Mouse (Mus musculus) intestine, embryonic 16.5 days (tissue): ENCODE measurements around the gene Tmppe. TPM values are rescaled to one million over a fixed set of nuclear protein-coding genes. Genes with fewer than 3 reads are reported as not detected.
"Not testable (repeated sequence)": the region's sequence is repeated elsewhere in the genome, so short reads cannot be mapped to it uniquely, and the experiment has no call there.

ENCODE experiments used
- ATAC-seq: fragments of 200-750 bp; cut with Nextera tagmentation; 2 replicates; pipeline ENCODE4 v1.8.0; 2017; ENCODE audit warnings: moderate TSS enrichment, moderate library complexity
- H3K27ac ChIP-seq: fragments of 300-500 bp; sonication (generic); 2 replicates; pipeline ENCODE4 v1.5.1; 2014; ENCODE audit warnings: mild to moderate bottlenecking, low read length
- H3K27me3 ChIP-seq: fragments of 300-500 bp; sonication (generic); replicated peaks from 2 replicates; pipeline ENCODE4 v1.6.1; 2014; ENCODE audit warnings: low read length, control low read depth, mixed read lengths; ENCODE audit not compliant: control insufficient read depth, insufficient read depth
- H3K36me3 ChIP-seq: fragments of 300-500 bp; sonication (generic); 2 replicates; pipeline ENCODE4 v1.6.1; 2014; ENCODE audit warnings: low read length, control low read depth; ENCODE audit not compliant: control insufficient read depth, insufficient read depth
- H3K4me1 ChIP-seq: fragments of 300-500 bp; sonication (generic); 2 replicates; pipeline ENCODE4 v1.6.1; 2014; ENCODE audit warnings: low read length, control low read depth, mixed read lengths; ENCODE audit not compliant: control insufficient read depth, insufficient read depth
- H3K4me2 ChIP-seq: fragments of 300-500 bp; sonication (generic); 2 replicates; pipeline ENCODE4 v1.6.1; 2014; ENCODE audit warnings: low read depth, low read length, control low read depth
- H3K4me3 ChIP-seq: fragments of 300-500 bp; sonication (generic); 2 replicates; pipeline ENCODE4 v1.5.1; 2014; ENCODE audit warnings: mild to moderate bottlenecking, low read length
- H3K9ac ChIP-seq: fragments of 300-500 bp; sonication (generic); 2 replicates; pipeline ENCODE4 v1.6.1; 2014; ENCODE audit warnings: low read depth, low read length
- H3K9me3 ChIP-seq: fragments of 300-500 bp; sonication (generic); 2 replicates; pipeline ENCODE4 v1.6.1; 2016; ENCODE audit warnings: low read length, control low read depth; ENCODE audit not compliant: control insufficient read depth
- WGBS: fragments of 180-500 bp; shearing (Covaris S2); extraction: QIAGEN DNeasy Blood & Tissue Kit; methylation state at CpG from one replicate; pipeline ENCODE4 v1.1.7; 2014; 5-methylcytosine and 5-hydroxymethylcytosine counted together
- polyA plus RNA-seq: library from polyadenylated mRNA; unstranded; fragments of >200 nt; fragmentation: Nextera tagmentation; extraction: Ambion mirVana; gene quantifications from 2 replicates; pipeline ENCODE4 v1.2.1, GENCODE M21; 2015

Gene Tmppe
- 31.2 and 40.7 TPM in 2 replicates for polyA plus RNA-seq

DNA sequence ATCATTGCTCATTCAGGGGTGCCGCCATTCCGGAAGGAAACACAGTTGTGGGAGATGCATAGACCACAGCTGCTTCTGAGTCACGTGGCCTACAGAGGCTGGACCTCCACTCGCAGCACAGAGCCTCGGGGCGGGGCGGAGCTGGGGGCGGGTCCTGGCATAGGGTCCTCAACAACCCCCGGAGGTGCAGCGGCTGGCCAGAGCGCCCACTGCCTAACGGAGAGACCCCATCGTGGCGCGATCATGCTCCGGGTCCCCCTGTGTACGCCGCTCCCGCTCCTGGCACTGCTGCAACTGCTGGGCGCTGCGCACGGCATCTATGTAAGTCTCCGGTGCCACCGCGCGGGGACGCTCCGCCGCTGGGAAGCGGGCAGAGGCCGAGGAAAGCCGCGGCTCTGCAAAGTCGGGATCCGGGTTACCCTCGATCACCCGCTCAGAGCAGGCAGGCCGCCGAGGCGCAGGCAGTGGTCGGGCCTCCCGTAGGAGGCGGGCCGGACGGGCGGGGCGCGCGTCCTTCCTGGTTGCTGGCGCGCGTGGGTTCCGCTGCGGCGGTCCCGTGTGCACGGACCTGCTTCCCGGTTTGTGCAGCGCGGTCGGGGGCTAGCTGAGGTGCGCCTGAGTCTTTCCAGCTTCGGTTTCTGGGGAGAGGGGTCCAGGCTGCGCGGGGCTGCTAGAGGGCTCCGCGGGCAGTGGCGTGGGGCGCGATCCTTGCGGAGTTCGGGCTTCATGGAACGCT is at the start of gene Tmppe, which contains the start of gene Glb1:
Gene Tmppe, plus strand, starts transcription at position 157 of the 736 bp plus-strand sequence.
Gene Glb1, plus strand, starts transcription at position 128 of the 736 bp plus-strand sequence.
- Histone ChIP-seq H3K27ac (peak within 1 kb of the TSS; percentile 94), H3K4me3 (peak within 1 kb of the TSS; percentile 70), H3K4me1 (peaks cover 5% of the 10 kb centered on the region), H3K9me3 (0 out of 2 replicates have a peak, but pooled peaks cover 6% of the 10 kb centered on the region), H3K4me2 (peak within 1 kb of the TSS; percentile 70), H3K9ac (peak within 1 kb of the TSS; percentile 98), H3K36me3 (peaks cover 24% of the 10 kb centered on the region), H3K27me3 (no peaks in the 10 kb centered on the region)
- ATAC-seq, result peak; percentile 96
- under 1% methylated on average over 73 of the region's 73 CpGs for WGBS

DNA sequence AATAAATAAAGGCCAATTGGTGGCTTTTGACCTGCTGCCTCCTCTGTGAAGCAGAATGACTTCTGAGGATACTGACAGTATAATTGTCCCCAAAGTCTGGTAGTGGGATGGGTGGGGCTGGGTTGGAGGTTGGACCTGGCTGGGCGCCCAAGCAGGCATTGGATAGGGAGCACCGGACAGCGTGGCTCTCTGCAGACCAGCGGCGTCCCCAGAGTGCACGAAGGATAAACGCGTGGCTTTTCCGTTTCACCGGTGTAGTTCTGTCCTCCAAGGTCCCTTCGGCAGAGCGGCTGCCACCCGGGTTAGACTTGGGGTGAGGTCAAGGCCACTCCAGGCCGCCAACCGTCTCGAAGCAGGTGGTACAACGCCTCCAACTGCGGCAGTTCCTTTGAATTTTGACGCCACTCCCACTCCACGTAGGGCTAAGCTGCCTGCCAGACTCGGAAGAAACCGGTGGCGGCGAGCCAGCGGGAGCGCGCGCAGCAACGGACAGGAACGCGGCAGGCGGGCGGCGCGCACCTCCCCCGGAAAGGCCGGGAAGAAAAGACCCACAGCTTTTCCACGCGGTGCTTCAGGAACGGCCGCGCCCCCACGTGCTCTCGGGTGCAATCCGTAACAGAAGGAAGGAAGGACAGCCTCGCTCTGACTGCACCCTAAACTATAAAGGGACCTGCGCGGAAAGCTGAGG is 33.0 kb upstream of the Tmppe start:
- H3K36me3 ChIP-seq, result no peaks in the 10 kb centered on the region
- H3K4me1 ChIP-seq, result no peaks in the 10 kb centered on the region
- H3K9ac ChIP-seq, result peak overlapping the region; percentile 79
- WGBS, result 0% methylated on average over 48 of the region's 48 CpGs
- H3K4me3 ChIP-seq, result peak overlapping the region; percentile 56
- H3K4me2 ChIP-seq, result peak overlapping the region; percentile 93
- H3K27ac ChIP-seq, result peak overlapping the region; percentile 48
- no peaks in the 10 kb centered on the region for H3K27me3 ChIP-seq
- H3K9me3 ChIP-seq, result no peaks in the 10 kb centered on the region
- ATAC-seq, result peak; percentile 86

DNA sequence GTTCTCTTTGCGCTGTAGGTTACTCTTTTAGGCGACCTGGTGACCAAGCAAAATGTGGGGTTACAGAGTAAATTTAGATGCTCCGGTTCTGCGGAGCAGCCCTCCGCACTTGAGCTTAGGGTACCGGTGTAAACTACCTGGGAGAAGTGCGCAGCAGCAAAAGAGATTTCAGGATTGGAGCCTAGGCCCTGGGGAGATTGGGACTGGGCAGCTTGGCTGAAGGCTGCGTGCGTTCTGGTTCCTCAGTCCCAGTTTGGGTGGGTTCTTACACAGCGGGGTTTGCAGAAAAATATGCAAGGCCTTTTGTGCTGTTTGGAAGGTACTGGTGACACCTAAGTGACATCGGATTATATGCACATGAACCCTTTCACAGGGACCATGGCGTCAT is 32.4 kb upstream of the Tmppe start:
- H3K27ac ChIP-seq, result peak overlapping the region; percentile 48; the same call in 1 of the 2 replicates
- ATAC-seq, result peak; percentile 16
- H3K4me1 ChIP-seq, result no peaks in the 10 kb centered on the region
- no peaks in the 10 kb centered on the region for H3K27me3 ChIP-seq
- no peaks in the 10 kb centered on the region for H3K9me3 ChIP-seq
- 16% methylated on average over 12 of the region's 12 CpGs for WGBS
- no peaks in the 10 kb centered on the region for H3K36me3 ChIP-seq
- H3K4me3 ChIP-seq, result peak overlapping the region; percentile 56
- peak overlapping the region; percentile 93 for H3K4me2 ChIP-seq
- H3K9ac ChIP-seq, result peak overlapping the region; percentile 79

DNA sequence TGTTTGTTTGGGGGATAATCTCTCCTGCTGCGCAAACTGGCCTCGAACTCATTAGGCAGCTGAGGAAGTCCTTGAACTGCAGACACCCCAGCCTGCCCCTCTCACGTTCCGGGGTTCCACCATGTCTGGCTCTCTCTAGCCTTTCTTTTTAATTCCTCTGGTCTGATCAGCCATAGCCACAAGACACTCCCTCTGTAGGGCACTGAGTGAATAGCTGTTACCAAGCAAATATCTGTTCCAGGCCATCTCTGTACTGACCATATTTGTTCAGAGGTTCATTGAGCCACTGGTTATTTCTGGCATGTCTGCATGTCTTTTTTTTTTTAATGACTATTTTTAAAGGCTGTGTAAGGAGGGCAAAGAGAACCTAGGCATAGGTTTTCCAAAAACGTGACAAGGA is 31.5 kb upstream of the Tmppe start:
- not testable (repeated sequence) for ATAC-seq, H3K9me3 ChIP-seq, H3K36me3 ChIP-seq, H3K27me3 ChIP-seq, H3K27ac ChIP-seq, H3K4me2 ChIP-seq, H3K4me3 ChIP-seq, H3K4me1 ChIP-seq, H3K9ac ChIP-seq
- 60% methylated on average over 5 of the region's 5 CpGs for WGBS

DNA sequence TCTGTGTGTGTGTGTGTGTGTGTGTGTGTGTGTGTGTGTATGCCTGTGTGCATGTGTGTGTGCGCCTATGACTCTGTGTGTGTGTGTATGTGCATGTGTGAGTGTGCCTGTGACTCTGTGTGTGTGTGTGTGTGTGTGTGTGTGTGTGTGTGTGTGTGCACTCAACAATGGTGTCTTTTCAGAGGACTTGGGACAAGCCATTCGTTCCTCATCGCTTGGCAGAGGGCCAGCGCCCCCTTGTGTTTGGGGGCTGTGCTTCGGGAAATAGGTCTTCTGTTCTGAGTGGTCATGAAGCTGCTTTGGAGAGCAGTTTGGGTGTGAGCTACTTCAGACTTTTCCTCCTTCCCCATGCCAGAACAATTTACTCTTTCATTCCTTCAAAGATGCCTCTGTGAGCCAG is 29.2 kb upstream of the Tmppe start:
- H3K36me3 ChIP-seq, H3K4me2 ChIP-seq, H3K9ac ChIP-seq, H3K27ac ChIP-seq, ATAC-seq, H3K27me3 ChIP-seq, H3K4me3 ChIP-seq, H3K4me1 ChIP-seq, H3K9me3 ChIP-seq: not testable (repeated sequence)
- WGBS, result 32% methylated on average over 5 of the region's 5 CpGs

DNA sequence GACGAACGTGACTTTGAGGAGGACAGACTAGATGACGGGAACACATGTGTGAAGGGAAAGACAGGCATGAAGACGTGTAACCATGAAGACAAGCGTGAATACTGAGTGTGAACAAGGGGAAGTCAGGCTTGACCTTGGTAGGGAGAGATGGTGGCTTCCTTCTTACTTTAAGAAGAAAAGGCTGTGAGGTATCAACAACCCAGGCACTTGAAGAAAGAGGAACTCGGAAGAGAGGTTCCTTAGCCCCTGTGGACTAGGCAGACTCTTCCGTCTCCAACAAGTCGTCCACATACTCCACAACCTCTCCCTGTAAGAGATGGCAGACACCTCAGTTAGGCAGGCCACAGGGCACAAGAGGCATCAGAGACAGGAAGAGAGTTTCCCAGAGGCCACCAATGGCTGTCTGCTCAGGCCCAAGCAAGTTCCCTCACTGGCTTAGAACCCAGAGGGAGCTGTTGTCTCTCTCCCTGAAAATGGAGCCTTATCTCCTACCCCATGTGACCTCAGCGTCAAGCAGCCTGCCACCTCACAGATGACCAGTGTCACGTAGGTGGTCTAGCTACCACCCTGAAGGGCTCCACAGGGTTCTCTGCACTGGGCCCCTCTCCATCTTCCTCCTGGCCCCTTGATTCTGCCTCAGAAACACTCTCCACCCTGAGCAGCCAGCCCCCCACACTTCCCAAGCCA is 25.5 kb upstream of the Tmppe start:
- H3K9ac ChIP-seq, result no peak overlapping the region
- no peak overlapping the region for H3K27ac ChIP-seq
- no peak overlapping the region for H3K4me2 ChIP-seq
- peaks cover 6% of the 10 kb centered on the region; the same call in 1 of the 2 replicates for H3K36me3 ChIP-seq
- H3K27me3 ChIP-seq, result no peaks in the 10 kb centered on the region
- peaks cover 9% of the 10 kb centered on the region for H3K4me1 ChIP-seq
- no peak for ATAC-seq
- WGBS, result 90% methylated on average over 10 of the region's 10 CpGs
- no peaks in the 10 kb centered on the region for H3K9me3 ChIP-seq
- H3K4me3 ChIP-seq, result no peak overlapping the region

DNA sequence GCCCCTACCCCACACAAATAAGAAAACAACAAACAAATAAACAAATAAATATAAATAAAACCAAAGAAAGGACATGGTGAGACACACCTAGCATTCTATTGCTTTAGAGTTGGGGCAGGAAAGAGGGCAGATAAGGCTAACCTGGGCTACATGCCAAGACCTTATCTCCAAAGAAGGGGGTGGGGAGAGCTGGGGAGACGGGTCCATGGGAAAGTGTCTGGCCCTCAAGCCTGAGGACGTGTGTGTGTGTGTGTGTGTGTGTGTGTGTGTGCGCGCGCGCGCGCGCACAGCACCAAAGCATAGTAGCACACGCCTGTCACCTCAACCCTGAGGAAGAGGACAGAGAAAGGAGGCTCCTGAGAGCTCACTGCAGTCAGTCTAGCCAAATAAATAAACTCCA is 23.7 kb upstream of the Tmppe start:
- ATAC-seq, result no peak

DNA sequence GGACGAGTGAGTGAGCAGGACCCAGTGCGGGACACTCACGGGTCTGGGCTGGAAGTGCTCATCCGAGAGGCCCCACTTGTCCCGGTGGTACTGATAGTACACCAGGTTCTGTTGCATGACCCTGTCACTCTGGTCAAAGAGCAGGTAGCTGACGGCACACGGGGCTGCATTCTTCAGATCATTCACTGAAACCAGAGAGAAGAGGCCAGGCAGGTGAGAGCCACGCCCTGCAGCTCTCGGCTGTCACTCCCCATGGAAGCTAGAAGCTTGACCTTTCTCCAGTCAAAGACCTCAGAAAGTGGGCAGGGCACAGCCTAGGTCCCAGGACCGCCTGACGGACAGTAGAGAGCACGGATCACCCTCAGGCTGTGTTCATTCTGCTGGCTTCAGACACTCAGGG is 21.0 kb upstream of the Tmppe start:
- ATAC-seq, result peak; percentile 72
- WGBS, result 62% methylated on average over 12 of the region's 12 CpGs
- H3K9me3 ChIP-seq, result no peaks in the 10 kb centered on the region
- no peaks in the 10 kb centered on the region for H3K27me3 ChIP-seq
- peaks cover 9% of the 10 kb centered on the region for H3K4me1 ChIP-seq
- H3K36me3 ChIP-seq, result peaks cover 17% of the 10 kb centered on the region
- peak overlapping the region; percentile 57 for H3K9ac ChIP-seq
- H3K4me2 ChIP-seq, result 0 out of 2 replicates have a peak overlapping the region, but pooled peaks have one; percentile 6
- H3K27ac ChIP-seq, result peak overlapping the region; percentile 80
- H3K4me3 ChIP-seq, result no peak overlapping the region

More for the DNA sequence above, 23.7 kb upstream of the Tmppe start:
- Histone ChIP-seq H3K27ac (no peak overlapping the region), H3K36me3 (peaks cover 12% of the 10 kb centered on the region; the same call in 1 of the 2 replicates), H3K4me1 (peaks cover 9% of the 10 kb centered on the region), H3K4me2 (no peak overlapping the region), H3K9me3 (no peaks in the 10 kb centered on the region), H3K27me3 (no peaks in the 10 kb centered on the region), H3K9ac (no peak overlapping the region), H3K4me3 (no peak overlapping the region)
- whole genome bisulfite sequencing, result 91% methylated on average over 10 of the region's 10 CpGs
